Mouse (Mus musculus) kidney, adult 2 months (tissue): ENCODE measurements around the gene Lyl1. TPM values are rescaled to one million over a fixed set of nuclear protein-coding genes. Genes with fewer than 3 reads are reported as not detected.

ENCODE experiments used
- DNase-seq: peaks from one replicate; pipeline ENCODE4 v3.0.0; 2021
- H3K27ac ChIP-seq: fragments of 200-500 bp; 2 replicates; pipeline ENCODE4 v1.5.1; 2012; ENCODE audit warnings: low read depth, low read length, control low read depth, inconsistent platforms; ENCODE audit not compliant: insufficient read depth
- H3K27me3 ChIP-seq: fragments of 200-500 bp; replicated peaks from 2 replicates; pipeline ENCODE4 v1.6.1; 2012; ENCODE audit warnings: mild to moderate bottlenecking, moderate library complexity, low read length, inconsistent platforms; ENCODE audit not compliant: control insufficient read depth, insufficient read depth
- H3K36me3 ChIP-seq: fragments of 200-500 bp; 2 replicates; pipeline ENCODE4 v1.6.1; 2012; ENCODE audit warnings: mild to moderate bottlenecking, moderate library complexity, low read length, inconsistent platforms; ENCODE audit not compliant: control insufficient read depth, insufficient read depth
- H3K4me1 ChIP-seq: fragments of 200-500 bp; 2 replicates; pipeline ENCODE4 v1.6.1; 2011; ENCODE audit warnings: low read length; ENCODE audit not compliant: control insufficient read depth, insufficient read depth
- H3K4me3 ChIP-seq: fragments of 200-500 bp; 2 replicates; pipeline ENCODE4 v1.5.1; 2011; ENCODE audit warnings: mild to moderate bottlenecking, low read depth, low read length, control low read depth; ENCODE audit not compliant: insufficient read depth
- CTCF ChIP-seq: fragments of 200-500 bp; conservative IDR thresholded peaks from 2 replicates; pipeline ENCODE4 v1.5.1; 2011; ENCODE audit warnings: low read depth, mild to moderate bottlenecking, control low read depth, low read length, moderate library complexity, mixed read lengths; ENCODE audit not compliant: insufficient read depth, insufficient read length
- POLR2A ChIP-seq: fragments of 200-500 bp; IDR thresholded peaks from one replicate; pipeline ENCODE4 v1.6.1; 2011; ENCODE audit warnings: low read depth, low read length, control low read depth
- WGBS: fragments of 180-500 bp; shearing (Covaris S2); methylation state at CpG from one replicate; pipeline ENCODE4 v1.1.7; 2018; 5-methylcytosine and 5-hydroxymethylcytosine counted together
- polyA plus RNA-seq: library from polyadenylated mRNA; depleted of rRNA; stranded (reverse); fragments of >200 nt; gene quantifications from 2 replicates; pipeline ENCODE4 v1.2.3, GENCODE M21; 2012; rRNA removed

Gene Lyl1
- polyA plus RNA-seq, 1 experiment, result 4.1 TPM

- TF ChIP-seq CTCF, result no peak
- TF ChIP-seq POLR2A, result no peak
- DNase-seq, result peak; percentile 82
- Histone ChIP-seq H3K27me3 (no peaks in the 10 kb centered on the region), H3K4me1 (peaks cover 5% of the 10 kb centered on the region; the same call in 1 of the 2 replicates), H3K36me3 (no peaks in the 10 kb centered on the region), H3K27ac (no peak overlapping the region), H3K4me3 (no peak overlapping the region)
- 30% methylated on average over 17 of the region's 17 CpGs for WGBS
Observed at GRCm38 (mm10) chr8:84743517-84744420, 42.5 kb downstream of the Lyl1 start.

- peak; percentile 29 for DNase-seq
- H3K36me3 ChIP-seq, result no peaks in the 10 kb centered on the region
- H3K27ac ChIP-seq, result no peak overlapping the region
- H3K27me3 ChIP-seq, result no peaks in the 10 kb centered on the region
- H3K4me3 ChIP-seq, result no peak overlapping the region
- H3K4me1 ChIP-seq, result peaks cover 5% of the 10 kb centered on the region; the same call in 1 of the 2 replicates
- 35% methylated on average over 17 of the region's 17 CpGs for WGBS
- no peak for TF ChIP-seq CTCF
- no peak for TF ChIP-seq POLR2A
Observed at GRCm38 (mm10) chr8:84745032-84745925, 44.0 kb downstream of the Lyl1 start.

GRCm38 (mm10) chr8:84749519-84749918, 48.3 kb downstream of the Lyl1 start:
- no peaks in the 10 kb centered on the region for H3K4me1 ChIP-seq
- no peak for DNase-seq
- TF ChIP-seq CTCF (no peak), POLR2A (no peak)
- no peak overlapping the region for H3K4me3 ChIP-seq
- H3K36me3 ChIP-seq, result no peaks in the 10 kb centered on the region
- 68% methylated on average over 16 of the region's 16 CpGs for WGBS
- no peaks in the 10 kb centered on the region for H3K27me3 ChIP-seq
- H3K27ac ChIP-seq, result no peak overlapping the region

- no peak overlapping the region for H3K27ac ChIP-seq
- no peaks in the 10 kb centered on the region for H3K36me3 ChIP-seq
- H3K4me1 ChIP-seq, result no peaks in the 10 kb centered on the region
- H3K4me3 ChIP-seq, result no peak overlapping the region
- H3K27me3 ChIP-seq, result no peaks in the 10 kb centered on the region
- no peak for TF ChIP-seq CTCF
- TF ChIP-seq POLR2A, result no peak
- 90% methylated on average over 6 of the region's 6 CpGs for WGBS
- DNase-seq, result no peak
Observed at GRCm38 (mm10) chr8:84752734-84753582, 51.7 kb downstream of the Lyl1 start.

Other genes with a start within 250 kb of the Lyl1 start
- 5.7 and 7.3 TPM in 2 replicates for gene Ier2, start 38.6 kb upstream of the Lyl1 start, polyA plus RNA-seq
- gene Trmt1, start 15.2 kb upstream of the Lyl1 start, polyA plus RNA-seq, result 73.7 and 98.9 TPM in 2 replicates
- 85.8 and 93.9 TPM in 2 replicates for gene Nacc1, start 13.6 kb upstream of the Lyl1 start, polyA plus RNA-seq
- 0.65 and 0.81 TPM in 2 replicates for gene G430095P16Rik, start 21.6 kb downstream of the Lyl1 start, polyA plus RNA-seq
- gene Nfix, start 98.9 kb downstream of the Lyl1 start, polyA plus RNA-seq, result 17.7 and 22.1 TPM in 2 replicates
- 4.4 and 4.5 TPM in 2 replicates for gene Dand5, start 121.4 kb downstream of the Lyl1 start, polyA plus RNA-seq
- gene Gadd45gip1, start 130.1 kb downstream of the Lyl1 start, polyA plus RNA-seq, result 24.2 and 41.0 TPM in 2 replicates
- 73.0 TPM in 2 replicates for gene Rad23a, start 139.2 kb downstream of the Lyl1 start, polyA plus RNA-seq
- gene Calr, start 145.5 kb downstream of the Lyl1 start, polyA plus RNA-seq, result 316 and 337 TPM in 2 replicates
- 37.5 and 37.6 TPM in 2 replicates for gene Farsa, start 155.5 kb downstream of the Lyl1 start, polyA plus RNA-seq
- gene Syce2, start 170.7 kb downstream of the Lyl1 start, polyA plus RNA-seq, result 0.87 and 1.7 TPM in 2 replicates
- gene Gcdh, start 192.5 kb downstream of the Lyl1 start, polyA plus RNA-seq, result 700 TPM in 2 replicates
- gene Klf1, start 200.5 kb downstream of the Lyl1 start, polyA plus RNA-seq, result 3.2 and 6.0 TPM in 2 replicates
- 19.0 and 20.1 TPM in 2 replicates for gene Dnase2a, start 207.1 kb downstream of the Lyl1 start, polyA plus RNA-seq
- gene Mast1, start 235.9 kb downstream of the Lyl1 start, polyA plus RNA-seq, result 0.18 and 0.38 TPM in 2 replicates
- gene Rtbdn, start 245.5 kb downstream of the Lyl1 start, polyA plus RNA-seq, result not detected in 2 replicates